ENCODE assay signal across 10 mouse cellular contexts in the genomic region with DNA sequence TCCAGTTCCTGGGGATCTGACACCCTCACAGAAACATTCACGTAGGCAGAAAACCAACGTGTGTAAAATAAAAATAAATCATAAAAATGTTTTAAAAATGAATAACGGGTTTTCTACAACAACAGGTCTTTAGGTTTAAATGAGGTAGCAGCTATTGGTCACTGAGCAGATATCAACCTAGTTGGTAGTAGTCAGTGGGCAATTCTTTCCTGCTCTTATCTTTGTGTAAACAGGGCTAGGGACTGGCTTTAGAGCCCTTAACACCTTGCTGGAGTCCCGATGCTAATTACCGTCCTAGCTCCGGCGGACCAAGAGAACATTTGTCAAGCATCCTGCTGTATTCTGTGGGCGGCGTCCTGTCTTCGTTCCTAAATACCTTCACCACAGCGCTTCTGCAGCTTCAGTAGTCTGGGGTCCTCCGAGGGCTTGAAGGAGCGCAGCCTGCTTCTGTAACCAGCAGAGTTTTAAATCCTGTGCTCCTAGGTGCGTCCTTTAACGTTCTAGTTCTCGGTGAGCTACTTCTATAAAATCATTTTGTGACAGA. TPM values are rescaled to one million over a fixed set of nuclear protein-coding genes. Genes with fewer than 3 reads are reported as not detected.
DNase-seq lines count a peak whose midpoint lies in the region; ATAC-seq lines count a peak whose summit lies in the region.
"Had no signal": no experiment of that assay in that cellular context is flagged by ENCODE, and none has a peak within 500 bp of the region (broad histone marks: within the 10 kb centered on the region; RNA-seq: fewer than 3 reads in every experiment).

No protein-coding gene starts in this region.

- no peak overlapping the region for H3K27ac ChIP-seq in heart, embryonic 14.5 days (replicated peaks in 1 of 2; ENCODE audit: control insufficient read depth in 1 of 2, insufficient read depth in 1 of 2, low read depth in 2 of 2, low read length in 2 of 2)
- H3K27ac ChIP-seq in hindbrain, embryonic 13.5 days: no peak overlapping the region
- no peak overlapping the region for H3K27ac ChIP-seq in midbrain, embryonic 14.5 days (replicated peaks; ENCODE audit: low read depth, low read length)

- H3K4me2 ChIP-seq in heart, embryonic 14.5 days (ENCODE audit: low read length): peak overlapping the region; percentile 84
- peak overlapping the region; percentile 67 for H3K4me2 ChIP-seq in hindbrain, embryonic 13.5 days
- H3K4me2 ChIP-seq in midbrain, embryonic 14.5 days (ENCODE audit: low read length): peak overlapping the region; percentile 57

- H3K4me1 ChIP-seq in heart, embryonic 14.5 days (ENCODE audit: control insufficient read depth in 2 of 2, insufficient read depth in 2 of 2, low read length in 2 of 2): peaks cover 2 to 11% of the 10 kb centered on the region in 2 experiments; a peak in 1 of 4 replicates
- H3K4me1 ChIP-seq in hindbrain, embryonic 13.5 days (replicated peaks): peaks cover 12% of the 10 kb centered on the region
- peaks cover 9% of the 10 kb centered on the region for H3K4me1 ChIP-seq in midbrain, embryonic 14.5 days (ENCODE audit: control insufficient read depth, insufficient read depth, low read length)

- no peak overlapping the region for H3K9ac ChIP-seq in heart, embryonic 14.5 days (ENCODE audit: low read length)
- peak overlapping the region; percentile 49; the same call in 1 of the 2 replicates for H3K9ac ChIP-seq in hindbrain, embryonic 13.5 days
- H3K9ac ChIP-seq in midbrain, embryonic 14.5 days (replicated peaks; ENCODE audit: low read length): peak overlapping the region; percentile 37; the same call in 1 of the 2 replicates

- peaks cover 13% of the 10 kb centered on the region; the same call in 1 of the 2 replicates for H3K27me3 ChIP-seq in heart, embryonic 14.5 days (ENCODE audit: control insufficient read depth, insufficient read depth, low read length)
- peaks cover 16% of the 10 kb centered on the region for H3K27me3 ChIP-seq in hindbrain, embryonic 13.5 days
- H3K27me3 ChIP-seq in midbrain, embryonic 14.5 days (ENCODE audit: control insufficient read depth, insufficient read depth, low read length): peaks cover 4% of the 10 kb centered on the region; the same call in 1 of the 2 replicates

- H3K36me3 ChIP-seq in heart, embryonic 14.5 days (ENCODE audit: control insufficient read depth, insufficient read depth, low read length): no peaks in the 10 kb centered on the region
- no peaks in the 10 kb centered on the region for H3K36me3 ChIP-seq in hindbrain, embryonic 13.5 days
- no peaks in the 10 kb centered on the region for H3K36me3 ChIP-seq in midbrain, embryonic 14.5 days (ENCODE audit: control insufficient read depth, insufficient read depth, low read length)

- no peak for ATAC-seq in heart, embryonic 14.5 days (ENCODE audit: insufficient number of reproducible peaks, insufficient read depth, low FRiP score, low read depth)
- no peak for ATAC-seq in hindbrain, embryonic 13.5 days (ENCODE audit: low FRiP score)
- ATAC-seq in midbrain, embryonic 14.5 days (ENCODE audit: low FRiP score, low TSS enrichment): no peak
- ATAC-seq in erythroblast, adult 5-6 weeks (replicated peaks; ENCODE audit: low FRiP score, poor library complexity, severe bottlenecking): no peak
- no peak for ATAC-seq in inflammation-experienced regulatory T-cells, adult 6 months

- intact Hi-C loops in heart, postnatal 36 days (cut with DNase I): no loop called here
- intact Hi-C loops in left cerebral cortex, postnatal 14 days (cut with DNase I): no loop called here

- H3K4me3 ChIP-seq in heart, embryonic 14.5 days (ENCODE audit: control insufficient read depth in 1 of 2, insufficient read depth in 1 of 2, low read depth in 1 of 2, low read length in 2 of 2): 0 out of 4 replicates have a peak overlapping the region, but pooled peaks of 1 of the 2 experiments have one; percentile 9
- H3K4me3 ChIP-seq in hindbrain, embryonic 13.5 days: peak overlapping the region; percentile 36
- peak overlapping the region; percentile 27; the same call in 1 of the 2 replicates for H3K4me3 ChIP-seq in midbrain, embryonic 14.5 days (replicated peaks; ENCODE audit: low read depth, low read length)

- peaks cover 5% of the 10 kb centered on the region; the same call in 1 of the 2 replicates for H3K9me3 ChIP-seq in heart, embryonic 14.5 days (ENCODE audit: control insufficient read depth, low read length)
- H3K9me3 ChIP-seq in hindbrain, embryonic 13.5 days: no peaks in the 10 kb centered on the region
- H3K9me3 ChIP-seq in midbrain, embryonic 14.5 days (ENCODE audit: control insufficient read depth, low read length): no peaks in the 10 kb centered on the region

- WGBS in heart, embryonic 14.5 days: 12% methylated on average over 16 of the region's 16 CpGs
- 14% methylated on average over 16 of the region's 16 CpGs for WGBS in hindbrain, embryonic 13.5 days
- 14% methylated on average over 16 of the region's 16 CpGs for WGBS in midbrain, embryonic 14.5 days

- DNase-seq in heart, postnatal 36 days: no peak
- peak; percentile 31 for DNase-seq in embryo, embryonic 10 days (ENCODE audit: low spot score)
- DNase-seq in midbrain, embryonic 14.5 days: peak; percentile 54
- DNase-seq in left cerebral cortex, postnatal 14 days (ENCODE audit: low spot score in 2 of 2): no peak

RNA-seq across cellular contexts. Expression of gene Tctex1d1, which starts 0.6 kb away (rescaled TPM):
- polyA plus RNA-seq in heart, embryonic 14.5 days (2014; fragmentation: Nextera tagmentation; extraction: Ambion mirVana): not detected in 2 replicates
- not detected for total RNA-seq in heart, postnatal 36 days (2021)
- 2.5 and 5.2 TPM in 2 replicates for polyA plus RNA-seq in hindbrain, embryonic 13.5 days (2015; fragmentation: Nextera tagmentation; extraction: Ambion mirVana)
- 0.61 and 1.2 TPM in 2 replicates for polyA plus RNA-seq in midbrain, embryonic 14.5 days (2014; fragmentation: Nextera tagmentation; extraction: Ambion mirVana)
- total RNA-seq in left cerebral cortex, postnatal 14 days (2021): under 1 TPM; 0.66 to 0.72 TPM
- not detected in 2 replicates for total RNA-seq in erythroblast, adult 5-6 weeks (2015; ENCODE audit: low replicate concordance)
- 1.1 TPM in 1 of 2 replicates, not detected in the other for total RNA-seq in erythroblast, adult 5-6 weeks (2017; ENCODE audit: low replicate concordance)
- polyA plus RNA-seq in inflammation-experienced regulatory T-cells, adult 6 months (2017; shearing (Covaris generic)): under 1 TPM in 1 of 3 experiments, not detected in 2; 0.58 TPM

RNA-seq across cellular contexts. Expression of gene Insl5, which starts 48.8 kb away (rescaled TPM):
- polyA plus RNA-seq in heart, embryonic 14.5 days (2014; fragmentation: Nextera tagmentation; extraction: Ambion mirVana): not detected in 2 replicates
- total RNA-seq in heart, postnatal 36 days (2021): not detected
- not detected in 2 replicates for polyA plus RNA-seq in hindbrain, embryonic 13.5 days (2015; fragmentation: Nextera tagmentation; extraction: Ambion mirVana)
- not detected in 2 replicates for polyA plus RNA-seq in midbrain, embryonic 14.5 days (2014; fragmentation: Nextera tagmentation; extraction: Ambion mirVana)
- total RNA-seq in left cerebral cortex, postnatal 14 days (2021): 1 to 10 TPM in 1 of 2 experiments, under 1 TPM in 1; 0.63 to 1.1 TPM
- total RNA-seq in erythroblast, adult 5-6 weeks (2015; ENCODE audit: low replicate concordance): not detected in 2 replicates
- total RNA-seq in erythroblast, adult 5-6 weeks (2017; ENCODE audit: low replicate concordance): not detected in 2 replicates
- polyA plus RNA-seq in inflammation-experienced regulatory T-cells, adult 6 months (2017; shearing (Covaris generic)): not detected
- total RNA-seq: megakaryocyte, adult 5-6 weeks had no signal
- polyA plus RNA-seq: gonadal fat pad, adult 2 months had no signal

Comparison
In these comparisons a context has a peak if more than half of its experiments do, and no peak if none do; other contexts are left out.
1. DNase-seq: peak in embryo, embryonic 10 days (single experiment) and midbrain, embryonic 14.5 days (single experiment); none in heart, postnatal 36 days (0 of 2) and left cerebral cortex, postnatal 14 days (0 of 2).
2. Peak in every context shown above with its lines, with median percentiles within 50 percentile points of each other: H3K4me2 ChIP-seq.